Mouse (Mus musculus): ENCODE measurements around the gene Apln. TPM values are rescaled to one million over a fixed set of nuclear protein-coding genes. Genes with fewer than 3 reads are reported as not detected.

The Apln gene
- polyA plus RNA-seq, 1 experiment from 2014 or later, result 0.95 TPM

- ATAC-seq (replicated peaks; ENCODE audit: low FRiP score), result no peak
- Histone ChIP-seq H3K27me3 (replicated peaks; ENCODE audit: control insufficient read depth, insufficient read depth, low read length) (no peaks in the 10 kb centered on the region), H3K4me1 (replicated peaks; ENCODE audit: control insufficient read depth, insufficient read depth, low read length) (no peaks in the 10 kb centered on the region), H3K9ac (ENCODE audit: low read depth, low read length) (no peak overlapping the region), H3K9me3 (ENCODE audit: control insufficient read depth, low read length) (no peaks in the 10 kb centered on the region), H3K4me3 (ENCODE audit: low read depth, low read length) (no peak overlapping the region), H3K4me2 (no peak overlapping the region), H3K27ac (ENCODE audit: low read depth, low read length) (no peak overlapping the region), H3K36me3 (ENCODE audit: control insufficient read depth, insufficient read depth, low read length) (no peaks in the 10 kb centered on the region)
- 70% methylated on average over 4 of the region's 4 CpGs for whole genome bisulfite sequencing
- no peak for DNase-seq (ENCODE audit: low spot score)
Observed at GRCm38 (mm10) chrX:48062481-48062880, 27.8 kb upstream of the Apln start.

GRCm38 (mm10) chrX:48054186-48055015 is 19.7 kb upstream of the Apln start:
- no peak for ATAC-seq (replicated peaks; ENCODE audit: low FRiP score)
- Histone ChIP-seq H3K4me2 (peak overlapping the region; percentile 61), H3K27ac (ENCODE audit: low read depth, low read length) (no peak overlapping the region), H3K4me3 (ENCODE audit: low read depth, low read length) (peak overlapping the region; percentile 39), H3K9me3 (ENCODE audit: control insufficient read depth, low read length) (no peaks in the 10 kb centered on the region), H3K9ac (ENCODE audit: low read depth, low read length) (no peak overlapping the region), H3K4me1 (replicated peaks; ENCODE audit: control insufficient read depth, insufficient read depth, low read length) (no peaks in the 10 kb centered on the region), H3K36me3 (ENCODE audit: control insufficient read depth, insufficient read depth, low read length) (no peaks in the 10 kb centered on the region), H3K27me3 (replicated peaks; ENCODE audit: control insufficient read depth, insufficient read depth, low read length) (peaks cover 6% of the 10 kb centered on the region)
- WGBS, result 22% methylated on average over 31 of the region's 31 CpGs
- no peak for DNase-seq (ENCODE audit: low spot score)

GRCm38 (mm10) chrX:48053743-48054142 is 19.1 kb upstream of the Apln start:
- H3K4me2 ChIP-seq, result peak overlapping the region; percentile 61
- peak overlapping the region; percentile 39; the same call in 1 of the 2 replicates for H3K4me3 ChIP-seq (ENCODE audit: low read depth, low read length)
- H3K27me3 ChIP-seq (replicated peaks; ENCODE audit: control insufficient read depth, insufficient read depth, low read length), result peaks cover 6% of the 10 kb centered on the region
- H3K4me1 ChIP-seq (replicated peaks; ENCODE audit: control insufficient read depth, insufficient read depth, low read length), result no peaks in the 10 kb centered on the region
- no peaks in the 10 kb centered on the region for H3K9me3 ChIP-seq (ENCODE audit: control insufficient read depth, low read length)
- WGBS, result 46% methylated on average over 3 of the region's 3 CpGs
- DNase-seq (ENCODE audit: low spot score), result no peak
- no peaks in the 10 kb centered on the region for H3K36me3 ChIP-seq (ENCODE audit: control insufficient read depth, insufficient read depth, low read length)
- no peak overlapping the region for H3K27ac ChIP-seq (ENCODE audit: low read depth, low read length)
- no peak overlapping the region for H3K9ac ChIP-seq (ENCODE audit: low read depth, low read length)
- ATAC-seq (replicated peaks; ENCODE audit: low FRiP score), result no peak

GRCm38 (mm10) chrX:48046315-48046714 is 11.7 kb upstream of the Apln start:
- no peak for DNase-seq (ENCODE audit: low spot score)
- H3K9me3 ChIP-seq (ENCODE audit: control insufficient read depth, low read length), result no peaks in the 10 kb centered on the region
- ATAC-seq (replicated peaks; ENCODE audit: low FRiP score), result no peak
- H3K36me3 ChIP-seq (ENCODE audit: control insufficient read depth, insufficient read depth, low read length), result no peaks in the 10 kb centered on the region
- WGBS, result 69% methylated on average over 2 of the region's 2 CpGs
- no peak overlapping the region for H3K9ac ChIP-seq (ENCODE audit: low read depth, low read length)
- no peak overlapping the region for H3K4me2 ChIP-seq
- no peak overlapping the region for H3K27ac ChIP-seq (ENCODE audit: low read depth, low read length)
- no peaks in the 10 kb centered on the region for H3K4me1 ChIP-seq (replicated peaks; ENCODE audit: control insufficient read depth, insufficient read depth, low read length)
- no peak overlapping the region for H3K4me3 ChIP-seq (ENCODE audit: low read depth, low read length)
- peaks cover 5% of the 10 kb centered on the region; the same call in 1 of the 2 replicates for H3K27me3 ChIP-seq (replicated peaks; ENCODE audit: control insufficient read depth, insufficient read depth, low read length)

GRCm38 (mm10) chrX:48044261-48044660 is 9.6 kb upstream of the Apln start:
- no peak for ATAC-seq (replicated peaks; ENCODE audit: low FRiP score)
- Histone ChIP-seq H3K4me2 (no peak overlapping the region), H3K9me3 (ENCODE audit: control insufficient read depth, low read length) (no peaks in the 10 kb centered on the region), H3K4me3 (ENCODE audit: low read depth, low read length) (no peak overlapping the region), H3K9ac (ENCODE audit: low read depth, low read length) (no peak overlapping the region), H3K27ac (ENCODE audit: low read depth, low read length) (no peak overlapping the region), H3K27me3 (replicated peaks; ENCODE audit: control insufficient read depth, insufficient read depth, low read length) (peaks cover 3% of the 10 kb centered on the region; the same call in 1 of the 2 replicates), H3K4me1 (replicated peaks; ENCODE audit: control insufficient read depth, insufficient read depth, low read length) (no peaks in the 10 kb centered on the region), H3K36me3 (ENCODE audit: control insufficient read depth, insufficient read depth, low read length) (no peaks in the 10 kb centered on the region)
- 80% methylated on average over 1 of the region's 1 CpGs for WGBS
- DNase-seq (ENCODE audit: low spot score), result no peak

GRCm38 (mm10) chrX:48042748-48043147 is 8.1 kb upstream of the Apln start:
- Histone ChIP-seq H3K4me2 (no peak overlapping the region), H3K9me3 (ENCODE audit: control insufficient read depth, low read length) (no peaks in the 10 kb centered on the region), H3K27me3 (replicated peaks; ENCODE audit: control insufficient read depth, insufficient read depth, low read length) (peaks cover 3% of the 10 kb centered on the region; the same call in 1 of the 2 replicates), H3K9ac (ENCODE audit: low read depth, low read length) (no peak overlapping the region), H3K36me3 (ENCODE audit: control insufficient read depth, insufficient read depth, low read length) (no peaks in the 10 kb centered on the region), H3K4me1 (replicated peaks; ENCODE audit: control insufficient read depth, insufficient read depth, low read length) (no peaks in the 10 kb centered on the region), H3K27ac (ENCODE audit: low read depth, low read length) (no peak overlapping the region), H3K4me3 (ENCODE audit: low read depth, low read length) (no peak overlapping the region)
- no peak for DNase-seq (ENCODE audit: low spot score)
- WGBS, result 58% methylated on average over 4 of the region's 4 CpGs
- no peak for ATAC-seq (replicated peaks; ENCODE audit: low FRiP score)

- H3K36me3 ChIP-seq (ENCODE audit: control insufficient read depth, insufficient read depth, low read length), result no peaks in the 10 kb centered on the region
- ATAC-seq (replicated peaks; ENCODE audit: low FRiP score) (no peak), DNase-seq (ENCODE audit: low spot score) (no peak)
- H3K27ac ChIP-seq (ENCODE audit: low read depth, low read length), result no peak overlapping the region
- H3K4me2 ChIP-seq, result no peak overlapping the region
- no peaks in the 10 kb centered on the region for H3K4me1 ChIP-seq (replicated peaks; ENCODE audit: control insufficient read depth, insufficient read depth, low read length)
- no peak overlapping the region for H3K9ac ChIP-seq (ENCODE audit: low read depth, low read length)
- peaks cover 9% of the 10 kb centered on the region; the same call in 1 of the 2 replicates for H3K27me3 ChIP-seq (replicated peaks; ENCODE audit: control insufficient read depth, insufficient read depth, low read length)
- 69% methylated on average over 3 of the region's 3 CpGs for WGBS
- no peak overlapping the region for H3K4me3 ChIP-seq (ENCODE audit: low read depth, low read length)
- H3K9me3 ChIP-seq (ENCODE audit: control insufficient read depth, low read length), result no peaks in the 10 kb centered on the region
Observed at GRCm38 (mm10) chrX:48040379-48040778, 5.7 kb upstream of the Apln start.

GRCm38 (mm10) chrX:48033766-48034143 is 898 bp downstream of the Apln start:
- no peaks in the 10 kb centered on the region for H3K9me3 ChIP-seq (ENCODE audit: control insufficient read depth, low read length)
- H3K4me1 ChIP-seq (replicated peaks; ENCODE audit: control insufficient read depth, insufficient read depth, low read length), result no peaks in the 10 kb centered on the region
- peaks cover 49% of the 10 kb centered on the region for H3K27me3 ChIP-seq (replicated peaks; ENCODE audit: control insufficient read depth, insufficient read depth, low read length)
- H3K4me2 ChIP-seq, result peak overlapping the region; percentile 70
- H3K4me3 ChIP-seq (ENCODE audit: low read depth, low read length), result peak overlapping the region; percentile 44
- DNase-seq (ENCODE audit: low spot score) (no peak), ATAC-seq (replicated peaks; ENCODE audit: low FRiP score) (no peak)
- WGBS, result 19% methylated on average over 11 of the region's 11 CpGs
- H3K9ac ChIP-seq (ENCODE audit: low read depth, low read length), result no peak overlapping the region
- H3K36me3 ChIP-seq (ENCODE audit: control insufficient read depth, insufficient read depth, low read length), result no peaks in the 10 kb centered on the region
- no peak overlapping the region for H3K27ac ChIP-seq (ENCODE audit: low read depth, low read length)

- Histone ChIP-seq H3K27me3 (replicated peaks; ENCODE audit: control insufficient read depth, insufficient read depth, low read length) (peaks cover 49% of the 10 kb centered on the region), H3K9ac (ENCODE audit: low read depth, low read length) (no peak overlapping the region), H3K4me3 (ENCODE audit: low read depth, low read length) (no peak overlapping the region), H3K4me2 (no peak overlapping the region), H3K27ac (ENCODE audit: low read depth, low read length) (no peak overlapping the region), H3K36me3 (ENCODE audit: control insufficient read depth, insufficient read depth, low read length) (no peaks in the 10 kb centered on the region), H3K4me1 (replicated peaks; ENCODE audit: control insufficient read depth, insufficient read depth, low read length) (no peaks in the 10 kb centered on the region), H3K9me3 (ENCODE audit: control insufficient read depth, low read length) (no peaks in the 10 kb centered on the region)
- WGBS, result 67% methylated on average over 3 of the region's 3 CpGs
- DNase-seq (ENCODE audit: low spot score) (no peak), ATAC-seq (replicated peaks; ENCODE audit: low FRiP score) (no peak)
Observed at GRCm38 (mm10) chrX:48033024-48033423, 1.6 kb downstream of the Apln start.
